Mouse (Mus musculus) bone marrow macrophage, adult 2 months (primary cell): ENCODE results near the gene Gm49342.

Experiments
- CTCF ChIP-seq: IDR thresholded peaks from 2 replicates; pipeline ENCODE4 v1.5.1; 2012; ENCODE audit warnings: low read depth, mild to moderate bottlenecking, low read length, moderate library complexity
- POLR2A ChIP-seq: IDR thresholded peaks from 2 replicates; pipeline ENCODE4 v1.6.1; 2012; ENCODE audit warnings: mild to moderate bottlenecking, low read depth, low read length, borderline replicate concordance

DNA sequence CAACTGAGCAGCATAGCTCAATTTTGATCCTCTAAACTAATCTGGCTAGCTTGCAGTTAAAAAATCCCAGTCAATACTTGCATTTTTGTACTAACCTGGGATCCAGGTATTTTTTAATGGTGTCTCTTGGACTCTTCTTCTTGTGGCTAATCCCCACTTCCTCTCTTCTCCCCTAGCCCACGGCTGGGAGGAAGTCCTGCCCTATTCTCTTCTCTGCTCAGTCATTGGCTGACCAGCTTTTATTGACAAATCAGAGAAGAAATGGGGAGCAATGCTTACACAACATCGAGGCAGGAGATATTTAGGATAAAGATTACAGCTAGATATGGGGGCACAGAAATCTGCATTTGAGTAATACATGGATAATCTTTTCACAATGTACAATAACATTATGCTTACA, 5.4 kb upstream of the Gm49342 start:
- TF ChIP-seq CTCF (no peak), POLR2A (no peak)
